Mouse (Mus musculus): Measurements from ENCODE around the gene Hsf2bp. TPM values are rescaled to one million over a fixed set of nuclear protein-coding genes. Genes with fewer than 3 reads are reported as not detected.

The Hsf2bp gene
- polyA plus RNA-seq, 1 experiment from 2014 or later, result 0.95 TPM

Other genes with a start within 250 kb of the Hsf2bp start
- 16.8 and 17.3 TPM in 2 replicates for gene Sik1, start 180.5 kb downstream of the Hsf2bp start, polyA plus RNA-seq (2014; fragmentation: Nextera tagmentation; extraction: Ambion mirVana)
- gene Rrp1b, start 249 bp downstream of the Hsf2bp start, polyA plus RNA-seq (2014; fragmentation: Nextera tagmentation; extraction: Ambion mirVana), result 64.4 and 77.5 TPM in 2 replicates
- gene Notch3, start 130.5 kb upstream of the Hsf2bp start, polyA plus RNA-seq (2014; fragmentation: Nextera tagmentation; extraction: Ambion mirVana), result 15.9 and 16.9 TPM in 2 replicates
- gene Ephx3, start 153.2 kb upstream of the Hsf2bp start, polyA plus RNA-seq (2014; fragmentation: Nextera tagmentation; extraction: Ambion mirVana), result 0.10 TPM in 1 of 2 replicates, not detected in the other
- 94.5 and 132 TPM in 2 replicates for gene Brd4, start 248.4 kb upstream of the Hsf2bp start, polyA plus RNA-seq (2014; fragmentation: Nextera tagmentation; extraction: Ambion mirVana)